Mouse (Mus musculus) testis, adult 2 months (tissue): Measurements from ENCODE around the gene Mgme1.

Experiments used
- CTCF ChIP-seq: fragments of 200-500 bp; IDR thresholded peaks from 2 replicates; pipeline ENCODE4 v1.5.1; 2012; ENCODE audit warnings: low read depth, mild to moderate bottlenecking, inconsistent platforms, low read length, moderate library complexity; ENCODE audit not compliant: control insufficient read depth, insufficient read depth, insufficient replicate concordance
- POLR2A ChIP-seq: fragments of 200-500 bp; IDR thresholded peaks from 2 replicates; pipeline ENCODE4 v1.6.1; 2012; ENCODE audit warnings: low read depth, mild to moderate bottlenecking, inconsistent platforms, low read length, moderate library complexity; ENCODE audit not compliant: control insufficient read depth

DNA sequence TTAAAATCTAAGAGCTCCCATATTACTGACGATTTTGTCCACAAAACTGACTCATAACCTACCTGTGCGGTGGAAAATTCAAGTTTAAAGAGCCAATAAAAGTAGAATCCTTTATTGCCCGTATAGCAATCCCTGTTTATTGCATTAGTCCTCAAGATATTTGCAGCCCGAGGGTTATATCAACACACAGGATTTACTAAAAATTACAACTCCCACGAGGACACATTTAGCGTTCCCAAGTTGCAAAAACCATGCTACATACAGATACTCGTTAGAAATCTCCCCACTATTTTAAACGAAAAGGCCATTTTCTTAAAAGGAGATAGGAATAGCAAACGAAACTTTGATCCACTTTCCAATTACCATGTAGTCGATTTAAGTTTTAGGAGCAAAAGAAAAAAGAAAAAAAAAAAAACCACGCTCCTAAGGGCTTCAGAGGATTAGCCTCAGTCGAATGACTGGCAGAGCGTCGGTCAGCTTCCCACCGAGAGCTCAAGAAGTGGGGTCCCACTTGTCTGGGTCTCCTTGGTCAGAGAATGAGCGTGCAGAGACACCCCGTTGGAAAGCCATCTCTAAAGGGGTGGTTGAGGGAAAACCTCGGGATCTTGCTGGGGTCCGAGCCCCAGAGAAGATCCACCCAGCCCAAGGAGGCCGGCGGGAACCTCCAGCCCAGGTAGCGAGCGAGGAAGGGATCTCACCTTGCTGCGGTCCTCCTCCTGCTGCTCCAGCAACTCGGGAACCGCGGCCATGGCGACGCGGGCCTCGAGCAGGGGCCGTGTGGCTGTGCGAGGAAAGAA, 586 bp upstream of the Mgme1 start:
- TF ChIP-seq CTCF (no peak), POLR2A (no peak)
